Mouse (Mus musculus) thymus, adult 2 months (tissue): ENCODE measurements at regions not wholly inside any gene's neighbourhood (a gene's known extent, or its start where the extent isn't known, plus 50 kb on each side); places are given as distances from the start of the nearest gene placed in this dataset.
"Not testable (repeated sequence)": the region's sequence is repeated elsewhere in the genome, so short reads cannot be mapped to it uniquely, and the experiment has no call there.

Experiments used
- DNase-seq: peaks from one replicate; pipeline ENCODE4 v3.0.0; 2021
- H3K27ac ChIP-seq: fragments of 200-500 bp; 2 replicates; pipeline ENCODE4 v1.5.1; 2012; ENCODE audit warnings: low read length, control low read depth; ENCODE audit not compliant: control insufficient read depth, insufficient read depth
- H3K27me3 ChIP-seq: fragments of 200-500 bp; 2 replicates; pipeline ENCODE4 v1.6.1; 2012; ENCODE audit warnings: mild to moderate bottlenecking, low read length, moderate library complexity, mixed read lengths; ENCODE audit not compliant: control insufficient read depth, insufficient read depth
- H3K36me3 ChIP-seq: fragments of 200-500 bp; 2 replicates; pipeline ENCODE4 v1.6.1; 2012; ENCODE audit warnings: mild to moderate bottlenecking, low read length, moderate library complexity; ENCODE audit not compliant: control insufficient read depth, insufficient read depth
- H3K4me1 ChIP-seq: fragments of 200-500 bp; replicated peaks from 2 replicates; pipeline ENCODE4 v1.6.1; 2012; ENCODE audit warnings: low read length; ENCODE audit not compliant: control insufficient read depth, insufficient read depth
- H3K4me3 ChIP-seq: fragments of 200-500 bp; 2 replicates; pipeline ENCODE4 v1.5.1; 2012; ENCODE audit warnings: mild to moderate bottlenecking, low read length, control low read depth, moderate library complexity; ENCODE audit not compliant: control insufficient read depth, insufficient read depth
- CTCF ChIP-seq: fragments of 200-500 bp; IDR thresholded peaks from 2 replicates; pipeline ENCODE4 v1.5.1; 2012; ENCODE audit warnings: mild to moderate bottlenecking, control low read depth, low read length, moderate library complexity, borderline replicate concordance; ENCODE audit not compliant: control insufficient read depth, poor library complexity, insufficient read depth; ENCODE audit errors: extremely low read depth
- POLR2A ChIP-seq: fragments of 200-500 bp; IDR thresholded peaks from 2 replicates; pipeline ENCODE4 v1.6.1; 2012; ENCODE audit warnings: mild to moderate bottlenecking, low read length, control low read depth, moderate library complexity; ENCODE audit not compliant: control insufficient read depth, poor library complexity, insufficient read depth; ENCODE audit errors: extremely low read depth
- WGBS: fragments of 180-500 bp; shearing (Covaris S2); methylation state at CpG from one replicate; pipeline ENCODE4 v1.1.7; 2018; 5-methylcytosine and 5-hydroxymethylcytosine counted together

DNA sequence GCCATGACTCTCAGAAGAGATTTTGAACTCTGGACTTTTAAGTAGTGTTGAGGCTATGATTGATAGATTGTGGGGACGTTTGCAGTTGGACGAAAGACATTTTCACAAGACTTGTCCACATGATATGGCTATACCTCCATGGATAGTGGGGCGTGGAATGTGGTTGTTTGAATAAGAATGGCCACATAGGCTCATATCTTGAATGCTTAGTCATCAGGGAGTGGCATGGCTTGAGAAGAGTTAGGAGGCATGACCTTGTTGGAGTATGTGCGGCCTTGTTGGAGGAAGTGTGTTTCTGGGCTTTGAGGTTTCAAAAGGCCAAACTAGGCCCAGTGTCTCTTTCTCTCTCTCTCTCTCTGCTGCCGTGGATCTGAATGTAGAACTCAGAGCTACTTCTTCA is 204.7 kb upstream of the Pclo start:
- H3K4me3 ChIP-seq = no peak overlapping the region
- H3K27me3 ChIP-seq = no peaks in the 10 kb centered on the region
- no peak overlapping the region for H3K27ac ChIP-seq
- 89% methylated on average over 5 of the region's 5 CpGs for WGBS
- TF ChIP-seq POLR2A = no peak
- no peak for TF ChIP-seq CTCF
- no peak for DNase-seq
- H3K36me3 ChIP-seq = no peaks in the 10 kb centered on the region
- H3K4me1 ChIP-seq = no peaks in the 10 kb centered on the region

- TF ChIP-seq CTCF = no peak
- TF ChIP-seq POLR2A = no peak
- 88% methylated on average over 3 of the region's 3 CpGs for WGBS
- DNase-seq = no peak
- Histone ChIP-seq H3K4me1 (no peaks in the 10 kb centered on the region), H3K27ac (no peak overlapping the region), H3K27me3 (no peaks in the 10 kb centered on the region), H3K4me3 (no peak overlapping the region), H3K36me3 (no peaks in the 10 kb centered on the region)
These were observed 203.0 kb upstream of the Pclo start for GRCm38 (mm10) chr5:14311729-14312128.

DNA sequence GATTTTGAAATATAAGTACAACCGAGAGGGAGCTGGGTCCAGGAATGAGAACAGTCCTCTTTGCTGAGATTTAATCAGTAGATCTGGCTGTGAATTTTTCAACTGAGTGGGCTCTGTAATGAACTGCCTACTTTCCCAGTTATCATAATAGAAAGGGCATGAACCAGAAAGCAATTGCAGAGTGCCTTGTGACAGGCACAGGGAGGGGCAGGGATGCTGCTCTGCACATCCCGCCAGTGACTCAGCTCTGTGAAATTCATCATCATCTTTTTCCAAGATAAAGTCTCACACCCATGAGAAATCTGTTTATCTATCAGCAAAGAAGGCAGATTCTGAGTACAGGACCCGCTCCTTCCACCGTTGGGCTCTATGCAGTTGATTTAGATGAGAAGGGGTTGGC is 194.5 kb upstream of the Pclo start:
- Histone ChIP-seq H3K4me3 (no peak overlapping the region), H3K36me3 (no peaks in the 10 kb centered on the region), H3K27me3 (no peaks in the 10 kb centered on the region), H3K4me1 (no peaks in the 10 kb centered on the region), H3K27ac (no peak overlapping the region)
- TF ChIP-seq CTCF (no peak), POLR2A (no peak)
- 95% methylated on average over 4 of the region's 4 CpGs for WGBS
- no peak for DNase-seq

DNA sequence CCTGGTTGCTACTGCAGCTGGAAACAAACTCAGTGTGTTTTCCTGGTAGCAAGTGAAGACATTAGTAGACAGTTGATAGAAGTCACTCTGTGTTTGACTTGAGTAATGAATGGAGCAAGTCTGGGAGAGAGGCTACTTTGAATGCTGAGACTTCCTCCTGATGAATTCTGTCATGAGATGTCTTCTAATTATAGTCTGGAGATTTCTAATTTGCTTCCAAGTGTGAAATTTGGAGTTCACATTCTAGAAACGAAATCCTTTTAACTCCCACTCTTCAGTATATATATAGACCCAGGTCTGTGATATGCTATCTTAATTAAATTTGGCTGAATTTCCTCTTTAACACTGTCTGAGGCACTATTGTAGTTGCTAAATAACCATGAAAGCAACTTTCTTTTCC is 192.7 kb upstream of the Pclo start:
- Histone ChIP-seq H3K27me3 (no peaks in the 10 kb centered on the region), H3K4me3 (no peak overlapping the region), H3K27ac (no peak overlapping the region), H3K36me3 (no peaks in the 10 kb centered on the region), H3K4me1 (no peaks in the 10 kb centered on the region)
- WGBS = 52% methylated on average over 1 of the region's 1 CpGs
- no peak for DNase-seq
- TF ChIP-seq POLR2A = no peak
- TF ChIP-seq CTCF = no peak

GRCm38 (mm10) chr5:14360446-14360845 is 154.3 kb upstream of the Pclo start:
- no peak overlapping the region for H3K4me3 ChIP-seq
- H3K27ac ChIP-seq = no peak overlapping the region
- no peaks in the 10 kb centered on the region for H3K4me1 ChIP-seq
- no peaks in the 10 kb centered on the region for H3K36me3 ChIP-seq
- DNase-seq = no peak
- no peaks in the 10 kb centered on the region for H3K27me3 ChIP-seq
- TF ChIP-seq CTCF (no peak), POLR2A (no peak)
- 33% methylated on average over 1 of the region's 1 CpGs for WGBS

GRCm38 (mm10) chr5:14389184-14389890 is 125.4 kb upstream of the Pclo start:
- Histone ChIP-seq H3K4me1 (no peaks in the 10 kb centered on the region), H3K27me3 (no peaks in the 10 kb centered on the region), H3K27ac (no peak overlapping the region), H3K4me3 (no peak overlapping the region), H3K36me3 (no peaks in the 10 kb centered on the region)
- WGBS = 23% methylated on average over 6 of the region's 6 CpGs
- peak; percentile 1 for DNase-seq
- TF ChIP-seq POLR2A (no peak), CTCF (no peak)

DNA sequence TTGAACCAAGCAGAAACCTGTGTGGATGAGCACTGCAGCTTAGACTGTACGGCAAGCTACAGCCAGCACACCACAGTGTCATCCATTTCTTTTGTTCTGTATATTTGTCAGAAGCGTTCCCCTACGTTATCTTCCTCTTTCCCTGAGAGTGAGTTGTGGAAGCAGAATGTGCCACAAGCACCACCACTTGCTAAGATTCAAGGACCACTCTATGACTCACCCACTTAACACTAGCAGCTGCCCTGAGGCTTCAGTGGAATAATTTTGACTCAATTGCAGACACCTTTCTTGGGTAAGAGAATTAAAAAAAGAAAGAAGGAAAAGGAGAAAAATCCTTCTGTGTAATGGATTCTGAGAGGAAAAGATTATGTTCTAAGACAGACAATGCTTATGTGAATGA is 122.9 kb upstream of the Pclo start:
- TF ChIP-seq CTCF (no peak), POLR2A (no peak)
- H3K4me1 ChIP-seq = no peaks in the 10 kb centered on the region
- no peak for DNase-seq
- no peak overlapping the region for H3K4me3 ChIP-seq
- H3K27me3 ChIP-seq = no peaks in the 10 kb centered on the region
- H3K27ac ChIP-seq = no peak overlapping the region
- WGBS = 72% methylated on average over 3 of the region's 3 CpGs
- H3K36me3 ChIP-seq = no peaks in the 10 kb centered on the region

- 78% methylated on average over 10 of the region's 12 CpGs for WGBS
- H3K4me3 ChIP-seq = not testable (repeated sequence)
These were observed 111.3 kb upstream of the Pclo start for GRCm38 (mm10) chr5:14403381-14403780.

More at GRCm38 (mm10) chr5:14403381-14403780, 111.3 kb upstream of the Pclo start:
- not testable (repeated sequence) for H3K27me3 ChIP-seq, H3K4me1 ChIP-seq, H3K27ac ChIP-seq, H3K36me3 ChIP-seq, DNase-seq
